Mouse (Mus musculus): ENCODE results near the gene Timd2.
"Not testable (repeated sequence)": the region's sequence is repeated elsewhere in the genome, so short reads cannot be mapped to it uniquely, and the experiment has no call there.

Gene Timd2

DNA sequence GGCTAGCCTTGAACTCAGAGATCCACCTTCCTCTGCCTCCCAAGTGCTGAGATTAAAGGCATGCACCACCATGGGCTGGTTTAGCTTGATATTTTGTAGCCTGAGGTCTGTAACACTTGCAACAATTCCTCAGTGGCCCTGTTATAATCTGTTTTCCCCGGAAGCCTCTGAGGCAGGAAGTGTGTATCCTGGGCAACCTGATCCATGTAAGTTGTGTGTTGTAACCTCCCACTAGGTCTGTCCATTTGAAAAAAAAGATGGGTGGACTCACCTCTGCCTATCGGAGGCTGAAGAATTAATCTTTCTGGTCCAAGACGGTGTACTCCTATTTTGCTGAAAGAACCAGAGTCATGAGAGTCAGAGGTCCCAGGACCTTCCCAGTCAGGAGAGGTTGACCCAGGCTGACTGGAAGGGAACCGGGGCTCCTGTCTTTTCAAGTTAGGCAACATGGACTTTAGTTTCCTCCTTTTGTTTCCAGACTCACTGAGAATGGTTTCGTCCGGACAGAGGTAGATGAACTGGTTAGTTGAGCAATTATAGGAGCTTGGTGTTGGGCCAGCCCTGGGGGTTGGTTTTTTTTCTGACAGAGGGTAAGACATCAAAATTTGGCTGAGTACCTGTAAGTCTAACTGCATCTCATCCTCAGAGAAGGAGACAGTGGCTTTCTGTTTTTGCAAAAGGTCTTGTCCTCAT is at the start of gene Timd2:
TSS of gene Timd2 (minus strand) at position 398 of the 693 bp plus-strand sequence.
- no peak for DNase-seq

DNA sequence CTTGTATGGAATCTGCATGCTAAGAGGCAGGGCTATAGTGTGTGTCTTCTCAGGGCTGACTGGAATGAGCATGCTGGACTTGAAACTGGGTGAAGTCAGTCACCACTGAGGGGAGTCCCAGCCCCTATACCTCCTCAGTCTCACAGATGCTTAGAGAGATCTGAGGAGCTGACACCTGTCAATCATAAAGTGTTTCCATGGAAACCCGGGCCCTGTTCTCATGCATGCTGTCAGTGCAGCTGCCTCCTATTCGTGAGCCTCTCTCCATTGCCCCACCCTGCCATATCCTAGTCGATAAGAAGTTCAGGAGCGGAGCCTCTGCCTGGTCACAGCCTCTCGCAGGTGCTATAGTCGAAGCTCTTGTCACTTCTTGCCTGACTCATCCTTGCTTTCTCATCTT is 48.9 kb upstream of the Timd2 start:
- DNase-seq, result not testable (repeated sequence)

DNA sequence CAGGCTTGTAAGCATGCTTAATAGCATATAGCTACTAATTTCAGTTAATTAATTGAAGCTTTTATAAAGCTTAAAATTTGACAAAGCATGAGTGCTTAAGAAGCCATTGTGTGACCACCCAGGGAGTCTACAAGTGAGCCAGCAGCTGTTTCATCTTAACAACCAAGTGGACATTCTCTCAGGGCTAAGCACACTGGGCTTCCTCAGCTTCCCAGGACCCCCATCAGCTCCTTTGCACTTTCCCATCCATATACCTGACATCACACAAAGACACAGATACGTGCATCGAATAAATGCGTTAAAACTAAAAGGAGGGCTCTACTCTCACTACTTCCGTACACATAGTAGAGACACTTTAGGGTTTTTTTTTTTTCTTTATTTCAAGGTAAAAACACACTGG is 47.8 kb upstream of the Timd2 start:
- DNase-seq, result no peak

DNA sequence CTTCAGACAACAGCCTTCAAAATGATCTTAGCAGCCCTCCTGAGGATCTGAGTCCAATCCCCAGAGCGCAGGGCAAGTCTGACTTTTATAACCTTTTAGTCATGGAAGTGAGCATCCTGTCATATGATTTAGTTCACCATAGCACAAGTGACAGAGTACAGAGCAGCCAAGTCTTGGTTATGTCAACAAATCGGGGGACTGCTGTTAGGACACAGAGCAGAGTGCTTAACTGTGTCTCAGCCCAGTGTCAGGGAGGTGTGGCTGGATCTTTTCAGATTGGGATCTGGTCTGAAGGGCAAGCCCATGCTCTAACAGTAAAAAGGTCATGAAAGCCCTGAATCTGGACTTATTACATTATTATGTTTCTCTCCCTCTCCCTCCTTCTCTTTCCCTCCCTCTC is 46.8 kb upstream of the Timd2 start:
- DNase-seq, result no peak

DNA sequence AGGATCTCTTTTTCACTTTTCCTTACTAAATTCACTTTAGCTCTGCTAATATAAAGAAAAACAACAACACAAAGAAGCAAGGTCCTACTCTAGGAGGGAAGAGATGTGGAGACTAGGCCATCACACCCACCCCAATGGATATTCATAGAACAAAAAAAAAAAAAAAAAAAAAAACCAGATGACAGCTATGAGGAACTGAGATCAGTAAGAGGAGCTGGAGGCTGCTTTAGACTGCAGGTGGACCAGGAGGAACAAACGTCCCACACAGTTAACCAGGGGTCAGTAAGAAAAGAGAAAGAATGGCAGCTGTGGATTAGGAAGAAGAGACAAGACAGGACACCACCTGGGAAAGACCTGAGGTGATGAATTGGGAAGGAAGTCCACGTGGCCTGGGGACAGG is 41.1 kb upstream of the Timd2 start:
- no peak for DNase-seq

DNA sequence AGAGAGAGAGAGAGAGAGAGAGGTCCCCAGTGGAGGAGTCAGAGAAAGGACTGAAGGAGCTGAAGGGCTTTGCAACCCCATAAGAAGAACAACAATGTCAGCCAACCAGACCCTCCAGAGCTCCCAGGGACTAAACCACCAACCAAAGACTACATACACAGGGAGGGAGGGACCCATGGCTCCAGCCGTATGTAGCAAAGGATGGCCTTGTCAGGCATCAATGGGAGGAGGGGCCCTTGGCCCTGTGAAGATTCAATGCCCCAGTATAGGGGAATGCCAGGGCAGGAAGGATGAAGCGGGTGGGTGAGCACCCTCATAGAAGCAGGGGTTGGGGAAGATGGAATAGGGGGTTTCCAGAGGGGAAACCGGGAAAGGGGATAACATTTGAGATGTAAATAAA is 34.9 kb upstream of the Timd2 start:
- no peak for DNase-seq

DNA sequence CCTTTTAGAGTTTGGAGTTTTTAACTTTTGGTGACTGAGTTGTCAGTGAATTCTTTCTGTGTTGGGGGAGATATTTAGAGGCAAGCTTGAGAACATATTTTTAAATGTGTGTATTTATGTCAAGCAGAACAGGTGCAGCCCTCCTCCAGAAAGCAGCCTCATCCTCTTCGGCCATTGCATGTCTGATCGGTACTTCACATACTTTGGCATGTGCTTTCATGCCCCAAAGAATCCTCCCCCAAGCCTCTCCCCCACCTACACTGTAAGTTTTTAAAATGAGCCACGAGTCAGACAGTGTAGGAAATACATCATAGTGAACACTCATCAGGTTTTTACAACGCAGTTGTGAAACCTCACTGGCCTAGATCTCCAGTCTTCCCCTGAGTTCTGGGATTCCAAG is 34.0 kb upstream of the Timd2 start:
- DNase-seq, result no peak

DNA sequence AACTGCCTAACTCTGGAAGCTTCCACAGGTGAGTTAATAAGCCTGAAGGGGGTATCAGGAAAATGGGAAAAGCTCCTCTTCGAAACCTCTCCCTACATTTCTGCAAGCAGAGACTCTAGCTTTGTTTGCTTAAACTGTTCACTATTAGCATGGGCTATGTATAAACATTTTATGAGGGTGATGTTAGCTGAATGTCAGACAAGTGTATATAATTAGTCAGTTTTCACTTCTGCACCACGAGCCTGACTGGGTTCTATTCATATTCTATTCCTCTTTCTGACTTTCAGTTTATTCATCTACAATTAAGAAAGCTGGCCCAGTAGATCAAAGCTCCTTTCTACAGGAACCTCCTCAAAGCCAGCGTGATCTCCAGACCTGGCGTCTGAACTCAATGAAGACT is 32.6 kb upstream of the Timd2 start:
- DNase-seq, result no peak

DNA sequence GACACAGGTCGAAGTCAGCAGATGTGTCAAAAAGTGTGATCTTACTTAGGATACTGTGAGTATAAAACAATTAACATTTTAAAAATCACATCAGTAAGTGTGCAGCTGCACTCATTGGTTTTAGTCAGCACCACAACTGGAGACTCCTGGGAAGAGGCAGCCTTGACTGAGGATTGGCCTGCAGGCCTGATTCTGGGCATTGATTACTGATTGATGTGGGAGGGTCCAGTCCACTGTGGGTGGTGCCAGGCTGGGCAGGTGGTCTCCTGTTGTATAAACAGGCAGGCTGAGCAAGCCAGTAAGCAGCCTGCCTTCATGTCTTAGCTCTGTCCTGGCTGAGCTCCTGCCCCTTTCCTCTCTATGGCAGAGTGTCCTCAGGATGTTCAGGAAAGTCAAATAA is 28.2 kb upstream of the Timd2 start, which contains the start of gene Havcr1:
TSS of gene Havcr1 (plus strand) at position 5 of the 400 bp plus-strand sequence.
- not testable (repeated sequence) for DNase-seq

DNA sequence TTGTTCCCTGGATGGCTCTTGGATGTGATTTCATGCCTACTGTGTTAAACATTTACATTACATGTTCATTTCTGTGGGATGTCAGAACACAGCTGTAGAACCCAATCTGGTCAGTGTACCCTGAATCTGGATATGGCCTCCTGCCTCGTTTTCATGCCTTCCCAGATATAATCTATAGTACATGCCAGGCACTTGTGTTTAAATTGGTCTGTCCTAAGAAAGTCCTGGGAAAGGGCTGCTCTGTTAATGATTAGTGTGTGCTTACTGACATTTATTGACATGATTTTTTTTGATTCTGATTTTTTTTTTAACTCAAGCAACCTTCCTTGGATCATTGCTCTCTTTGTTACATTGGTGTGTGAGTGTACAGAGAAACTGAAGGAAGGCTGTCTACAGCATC is 27.8 kb upstream of the Timd2 start:
- DNase-seq, result no peak

DNA sequence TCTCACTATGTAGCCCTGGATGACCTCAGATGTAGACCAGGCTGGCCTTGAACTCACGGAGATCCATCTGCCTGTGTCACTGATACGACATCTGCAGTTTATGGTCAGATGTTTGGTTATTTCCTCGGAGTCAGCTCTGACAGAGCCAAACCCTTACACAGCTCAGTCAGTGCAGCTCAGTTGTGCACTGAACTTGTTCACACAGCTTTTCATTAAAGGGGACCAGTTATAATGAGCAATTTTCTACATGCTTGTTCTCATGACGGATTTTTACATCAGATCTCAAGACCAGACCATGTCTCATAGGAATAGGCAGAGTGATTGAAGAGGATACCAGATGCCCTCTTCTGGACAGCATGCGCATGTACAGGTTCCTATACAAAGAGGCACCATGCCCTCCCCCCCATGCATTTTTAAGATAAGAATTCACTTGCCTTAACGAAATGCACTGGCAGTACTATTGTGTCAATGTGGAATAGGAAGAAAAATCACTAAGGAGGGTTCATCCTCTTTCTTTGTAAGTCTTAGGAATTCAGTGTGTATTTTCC is 26.5 kb upstream of the Timd2 start:
- DNase-seq, result no peak

DNA sequence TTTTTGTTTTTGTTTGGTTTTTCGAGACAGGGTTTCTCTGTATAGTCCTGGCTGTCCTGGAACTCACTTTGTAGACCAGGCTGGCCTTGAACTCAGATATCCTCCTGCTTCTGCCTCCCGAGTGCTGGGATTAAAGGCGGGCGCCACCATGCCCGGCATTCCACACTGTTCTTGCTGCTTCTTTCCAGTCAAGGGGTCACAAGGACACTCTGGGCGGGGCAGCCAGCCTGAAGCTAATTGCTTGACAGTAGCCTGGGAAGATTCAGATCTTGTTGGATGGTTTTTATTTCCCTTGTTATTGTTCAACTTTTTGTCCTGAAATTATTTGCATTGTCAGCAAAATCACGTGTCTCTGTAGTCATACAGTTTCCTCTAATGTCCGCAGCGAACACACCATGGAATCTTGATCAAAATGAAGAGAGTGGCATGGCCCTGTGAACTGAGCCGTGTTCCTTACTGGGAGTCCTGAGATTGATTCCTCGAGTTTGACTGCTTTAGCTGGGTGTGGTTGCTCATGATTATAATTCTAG is 24.7 kb upstream of the Timd2 start:
- no peak for DNase-seq

DNA sequence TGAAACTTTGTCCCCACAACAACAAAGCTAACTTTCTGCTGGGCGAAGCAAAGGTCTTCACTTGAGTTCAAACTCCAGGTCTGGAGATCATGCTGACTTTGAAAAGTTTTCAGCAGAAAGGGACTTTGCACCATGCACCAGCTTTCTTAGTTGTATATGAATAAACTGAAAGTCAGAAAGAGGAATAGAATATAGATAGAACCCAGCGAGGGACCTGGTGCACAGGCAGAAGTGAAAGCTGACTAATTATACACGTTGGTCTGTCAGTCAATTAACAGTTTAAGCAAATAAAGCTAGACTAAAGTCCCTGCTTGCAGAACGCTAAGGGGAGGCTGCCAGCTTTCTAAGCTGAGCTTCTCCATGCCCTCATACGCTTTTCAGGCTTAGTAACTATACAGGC is 8.0 kb downstream of the Timd2 start:
- no peak for DNase-seq

DNA sequence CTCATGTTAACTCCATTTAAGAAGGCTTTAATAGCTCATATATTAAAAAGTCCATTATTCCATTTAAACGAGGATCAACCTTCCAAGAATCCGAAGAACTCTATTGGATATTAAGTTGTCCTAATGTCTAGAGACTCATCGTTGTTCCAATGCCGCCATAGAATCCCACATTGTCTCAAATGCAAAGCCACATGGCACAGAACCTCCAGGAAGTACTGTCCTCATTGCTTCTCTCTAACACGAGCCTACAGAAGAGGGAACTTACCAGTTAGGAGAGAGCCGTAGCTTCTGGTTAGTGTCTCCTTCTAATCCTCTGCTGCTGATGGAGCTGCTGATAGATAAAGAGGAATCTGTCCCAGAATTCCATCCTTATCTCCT is 8.6 kb downstream of the Timd2 start:
- DNase-seq, result no peak

DNA sequence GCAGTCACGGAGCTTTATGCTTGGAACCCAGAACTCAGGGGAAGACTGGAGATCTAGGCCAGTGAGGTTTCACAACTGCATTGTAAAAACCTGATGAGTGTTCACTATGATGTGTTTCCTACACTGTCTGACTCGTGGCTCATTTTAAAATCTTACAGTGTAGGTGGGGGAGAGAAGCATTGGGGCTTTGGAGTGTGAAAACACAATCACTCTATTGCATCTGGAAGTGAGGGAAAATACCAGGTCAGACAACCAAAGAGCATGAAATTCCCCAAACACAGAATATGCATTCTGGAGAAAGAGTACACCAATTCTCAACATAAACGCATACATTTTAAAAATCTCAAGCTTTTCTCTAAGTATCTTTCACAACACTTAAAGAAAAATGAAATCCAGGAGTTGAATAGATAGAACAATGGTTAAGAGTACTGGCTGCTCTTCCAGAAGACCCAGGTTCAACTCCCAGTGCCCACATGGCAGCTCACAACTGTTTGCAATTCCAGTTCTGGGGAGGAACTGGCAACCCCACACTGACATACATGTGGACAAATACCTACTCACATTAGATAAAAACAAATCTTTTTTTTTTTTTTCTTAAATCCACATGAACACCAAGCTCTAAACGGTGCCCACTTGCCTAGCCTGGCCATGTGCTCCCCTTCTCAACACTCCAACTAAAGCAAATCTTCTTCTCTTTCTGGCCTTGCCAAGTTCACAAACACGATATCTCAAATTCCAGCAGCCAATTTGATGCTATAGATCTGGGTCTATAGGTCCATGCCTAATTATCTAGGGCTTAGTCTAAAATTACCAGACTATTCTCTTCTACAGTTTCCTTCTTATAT is 9.2 kb downstream of the Timd2 start:
- DNase-seq, result no peak

DNA sequence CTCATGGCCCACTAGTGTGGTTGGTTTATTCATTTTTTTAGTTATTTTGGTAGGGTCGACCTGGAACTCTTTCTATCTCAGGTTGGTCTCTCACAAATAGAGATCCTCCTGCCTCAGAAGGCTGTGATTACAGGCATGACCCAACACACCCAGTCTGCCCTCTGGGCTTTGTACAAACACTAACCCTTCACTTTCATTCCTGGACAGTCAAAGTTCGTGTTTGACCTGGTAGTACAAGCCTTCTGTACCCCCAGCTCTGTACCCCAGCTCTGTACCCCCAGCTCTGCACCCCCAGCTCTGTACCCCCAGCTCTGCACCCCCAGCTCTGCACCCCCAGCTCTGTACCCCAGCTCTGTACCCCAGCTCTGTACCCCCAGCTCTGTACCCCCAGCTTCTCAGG is 11.0 kb downstream of the Timd2 start:
- DNase-seq, result not testable (repeated sequence)

DNA sequence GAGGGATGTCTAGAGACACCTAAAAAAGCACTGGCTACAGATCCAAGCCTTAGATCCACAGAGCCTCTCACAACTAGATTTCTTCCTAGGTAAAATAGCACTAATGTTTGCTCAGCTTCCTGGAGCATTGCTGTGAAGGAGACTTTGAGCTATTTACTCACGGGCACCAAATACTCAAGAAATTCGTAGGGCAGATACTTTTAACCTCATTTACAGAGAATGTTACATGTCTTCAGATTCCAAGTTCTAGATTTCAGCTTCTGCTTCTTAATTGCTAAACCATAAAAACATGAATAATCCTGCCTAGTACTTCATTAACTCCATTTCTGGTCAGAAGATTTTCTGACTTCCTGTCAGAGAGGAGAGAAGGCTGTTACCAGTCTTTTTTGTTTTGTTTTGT is 16.7 kb downstream of the Timd2 start:
- no peak for DNase-seq

DNA sequence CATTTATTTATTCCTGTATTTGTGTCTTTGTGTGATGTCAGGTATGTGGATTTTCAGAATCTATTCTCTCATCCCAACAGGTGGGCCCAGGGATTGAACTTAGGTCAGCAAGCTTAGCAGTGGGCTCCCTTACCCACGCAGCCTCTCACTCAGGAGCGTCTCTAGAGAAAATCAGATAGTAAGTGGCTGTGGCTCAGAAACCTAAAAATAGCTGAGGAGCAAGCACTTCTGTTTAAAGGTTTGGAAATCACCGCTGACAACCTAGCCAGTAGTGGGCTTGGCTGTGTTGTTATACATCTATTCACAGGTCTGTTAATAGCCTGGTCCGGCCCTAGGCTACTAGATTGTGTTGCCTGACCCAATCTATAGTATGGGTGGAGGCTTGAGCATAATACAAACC is 23.1 kb downstream of the Timd2 start:
- DNase-seq, result no peak

DNA sequence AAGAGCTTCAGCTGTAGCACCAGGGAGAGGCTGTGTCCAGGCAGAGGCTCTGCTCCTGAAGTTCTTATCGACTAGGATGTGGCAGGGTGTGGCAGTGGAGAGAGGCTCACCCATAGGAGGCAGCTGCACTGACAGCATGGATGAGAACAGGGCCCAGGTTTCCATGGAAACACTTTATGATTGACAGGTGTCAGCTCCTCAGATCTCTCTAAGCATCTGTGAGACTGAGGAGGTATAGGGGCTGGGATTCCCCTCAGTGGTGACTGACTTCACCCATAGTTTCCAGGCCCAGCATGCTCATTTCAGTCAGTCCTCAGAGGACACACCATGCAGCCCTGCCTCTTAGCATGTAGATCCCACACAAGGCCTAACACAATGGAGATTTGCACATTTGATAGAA is 24.0 kb downstream of the Timd2 start:
- DNase-seq, result no peak

DNA sequence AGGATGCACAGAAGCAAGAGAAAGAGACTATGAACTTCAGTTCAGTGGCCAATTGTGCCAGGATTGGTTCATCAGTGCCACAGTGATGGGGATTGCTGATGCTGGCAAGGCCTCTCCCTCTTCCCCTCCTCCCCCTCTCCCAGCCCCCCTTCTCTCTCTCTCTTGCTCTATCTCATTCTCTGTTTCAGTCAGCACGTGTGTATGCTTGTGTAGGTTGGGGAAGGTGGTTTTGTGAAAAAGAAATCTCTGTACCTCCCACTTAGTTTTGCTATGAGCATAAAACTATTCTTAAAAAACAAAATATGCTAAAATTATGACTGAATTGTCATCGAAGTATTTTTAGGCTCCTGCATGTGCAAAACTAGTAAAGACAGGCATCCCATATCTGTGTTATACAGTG is 38.9 kb downstream of the Timd2 start:
- DNase-seq, result no peak

DNA sequence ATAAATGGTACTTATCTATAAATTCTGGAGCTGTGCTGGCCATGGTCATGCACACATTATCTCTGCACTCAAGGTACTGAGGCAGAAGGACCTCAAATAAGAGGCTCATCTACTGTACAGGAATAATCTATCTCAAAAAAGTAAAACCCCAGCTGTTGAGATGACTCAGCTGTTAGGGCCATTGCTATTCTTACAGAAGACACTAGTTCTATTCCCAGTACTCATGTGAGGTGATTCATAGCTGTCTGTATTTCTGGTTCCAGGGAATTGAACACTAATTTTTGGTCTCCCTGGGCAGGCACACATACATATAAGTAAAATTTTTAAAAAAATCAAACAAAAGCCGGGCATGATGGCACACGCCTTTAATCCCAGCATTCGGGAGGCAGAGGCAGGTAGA is 39.8 kb downstream of the Timd2 start:
- DNase-seq, result no peak

DNA sequence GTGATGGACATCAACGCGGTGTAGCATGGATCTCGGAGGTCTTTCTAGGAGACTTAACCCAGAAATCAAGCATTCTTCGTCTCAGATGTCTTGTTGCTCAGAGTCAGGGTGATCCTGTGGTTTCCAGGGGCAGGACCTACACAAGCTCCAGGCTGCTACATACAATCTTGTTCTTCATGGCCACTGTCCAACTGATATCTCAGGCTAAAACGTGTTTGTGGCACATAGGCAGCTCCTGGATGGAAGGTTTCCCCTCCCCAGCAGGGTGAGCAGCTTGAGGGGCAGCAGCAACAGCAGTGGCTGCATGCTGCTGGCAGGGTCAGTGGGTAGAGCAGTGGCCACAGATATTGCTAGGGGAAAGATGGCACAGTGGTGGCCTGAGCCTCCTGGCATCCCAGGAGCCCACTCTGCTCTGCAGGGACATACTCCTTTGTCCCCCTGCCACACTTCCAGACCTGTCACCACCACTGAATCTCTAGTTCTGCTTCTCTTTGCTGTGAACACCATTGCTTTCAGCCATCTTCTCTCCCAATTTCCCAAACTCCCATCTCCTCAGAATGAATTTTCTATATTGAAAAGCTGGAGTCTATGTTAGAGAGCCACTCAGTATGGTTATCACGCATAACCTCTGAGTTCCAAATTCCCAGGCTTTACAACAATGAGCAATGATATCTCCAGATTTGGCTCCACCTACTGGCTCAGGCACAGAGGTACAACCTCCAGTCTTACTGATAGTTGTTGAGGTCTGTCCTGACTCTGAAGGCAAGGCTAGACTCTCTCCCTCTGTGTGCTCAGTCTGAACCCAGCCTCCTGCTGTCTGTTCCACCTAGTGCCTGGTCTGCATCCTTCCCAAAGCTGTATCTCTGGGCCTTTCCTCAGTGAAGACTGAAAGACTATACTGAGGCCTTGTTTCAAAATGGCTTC is 41.0 kb downstream of the Timd2 start:
- no peak for DNase-seq

DNA sequence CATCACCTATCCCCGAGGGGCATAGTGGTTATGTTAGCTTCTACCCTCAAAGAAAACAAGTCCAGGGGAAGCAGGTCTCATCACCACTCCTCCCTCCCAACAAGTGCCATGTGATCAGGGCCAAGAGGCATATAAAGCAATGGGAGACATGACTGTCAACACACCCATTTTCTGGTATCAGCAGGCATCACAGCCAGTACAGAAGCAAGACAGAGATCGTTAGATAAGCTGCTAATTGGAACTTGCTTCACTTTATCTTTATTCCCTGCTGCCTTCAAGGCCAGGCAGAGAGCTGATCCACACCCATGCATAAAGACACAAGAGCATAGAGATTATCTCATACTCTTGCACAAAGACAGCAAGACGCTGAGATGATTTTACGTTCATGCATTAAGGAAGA is 43.6 kb downstream of the Timd2 start:
- DNase-seq, result no peak

Measured in right cerebral cortex, postnatal 25 days (tissue).